Mouse (Mus musculus): ENCODE measurements around the gene B4galnt2. TPM values are rescaled to one million over a fixed set of nuclear protein-coding genes. Genes with fewer than 3 reads are reported as not detected.

Gene B4galnt2
- total RNA-seq (2014; rRNA removed) (not detected in 2 replicates), polyA plus RNA-seq (2015; fragmentation: Nextera tagmentation; extraction: Ambion mirVana) (not detected in 2 replicates)

GRCm38 (mm10) chr11:95914571-95914991, at the start of gene B4galnt2:
TSS of gene B4galnt2 (minus strand) at chr11:95914891.
- no peaks in the 10 kb centered on the region for H3K9me3 ChIP-seq (ENCODE audit: low read length)
- no peaks in the 10 kb centered on the region for H3K36me3 ChIP-seq (ENCODE audit: insufficient read depth)
- ATAC-seq: no peak
- H3K27ac ChIP-seq (ENCODE audit: low read depth, low read length): no peak within 1 kb of the TSS
- peaks cover 69% of the 10 kb centered on the region for H3K27me3 ChIP-seq (ENCODE audit: insufficient read depth, low read length)
- WGBS: 1% methylated on average over 32 of the region's 35 CpGs
- peak within 1 kb of the TSS; percentile 16 for H3K4me3 ChIP-seq (ENCODE audit: low read depth, low read length)
- DNase-seq: no peak
- no peak within 1 kb of the TSS for H3K9ac ChIP-seq
- TF ChIP-seq CTCF (IDR thresholded peaks at IDR 0.05; ENCODE audit: low read depth): no peak
- H3K4me1 ChIP-seq (ENCODE audit: insufficient read depth): peaks cover 4% of the 10 kb centered on the region; the same call in 1 of the 2 replicates
- H3K4me2 ChIP-seq (ENCODE audit: low read depth): peak within 1 kb of the TSS; percentile 29; the same call in 1 of the 2 replicates

GRCm38 (mm10) chr11:95963304-95963703, 48.6 kb upstream of the B4galnt2 start:
- DNase-seq (no peak), ATAC-seq (no peak)
- Histone ChIP-seq H3K9me3 (ENCODE audit: low read length) (no peaks in the 10 kb centered on the region), H3K27me3 (ENCODE audit: insufficient read depth, low read length) (no peaks in the 10 kb centered on the region), H3K9ac (no peak overlapping the region), H3K27ac (ENCODE audit: low read depth, low read length) (no peak overlapping the region), H3K36me3 (ENCODE audit: insufficient read depth) (peaks cover 13% of the 10 kb centered on the region; the same call in 1 of the 2 replicates), H3K4me3 (ENCODE audit: low read depth, low read length) (no peak overlapping the region), H3K4me2 (ENCODE audit: low read depth) (no peak overlapping the region), H3K4me1 (ENCODE audit: insufficient read depth) (no peaks in the 10 kb centered on the region)
- 72% methylated on average over 7 of the region's 7 CpGs for WGBS
- no peak for TF ChIP-seq CTCF (IDR thresholded peaks at IDR 0.05; ENCODE audit: low read depth)

- no peak overlapping the region for H3K9ac ChIP-seq
- DNase-seq (no peak), ATAC-seq (no peak)
- H3K9me3 ChIP-seq (ENCODE audit: low read length): no peaks in the 10 kb centered on the region
- peak; percentile 22; the same call in 1 of the 2 replicates for TF ChIP-seq CTCF (IDR thresholded peaks at IDR 0.05; ENCODE audit: low read depth)
- 49% methylated on average over 6 of the region's 6 CpGs for WGBS
- no peak overlapping the region for H3K27ac ChIP-seq (ENCODE audit: low read depth, low read length)
- H3K27me3 ChIP-seq (ENCODE audit: insufficient read depth, low read length): no peaks in the 10 kb centered on the region
- no peaks in the 10 kb centered on the region for H3K36me3 ChIP-seq (ENCODE audit: insufficient read depth)
- H3K4me1 ChIP-seq (ENCODE audit: insufficient read depth): no peaks in the 10 kb centered on the region
- H3K4me3 ChIP-seq (ENCODE audit: low read depth, low read length): no peak overlapping the region
- no peak overlapping the region for H3K4me2 ChIP-seq (ENCODE audit: low read depth)
Observed at GRCm38 (mm10) chr11:95959152-95959551, 44.5 kb upstream of the B4galnt2 start.

- H3K36me3 ChIP-seq (ENCODE audit: insufficient read depth): no peaks in the 10 kb centered on the region
- no peaks in the 10 kb centered on the region for H3K4me1 ChIP-seq (ENCODE audit: insufficient read depth)
- no peaks in the 10 kb centered on the region for H3K27me3 ChIP-seq (ENCODE audit: insufficient read depth, low read length)
- WGBS: 54% methylated on average over 9 of the region's 9 CpGs
- no peak overlapping the region for H3K4me3 ChIP-seq (ENCODE audit: low read depth, low read length)
- no peak overlapping the region for H3K9ac ChIP-seq
- H3K27ac ChIP-seq (ENCODE audit: low read depth, low read length): no peak overlapping the region
- no peaks in the 10 kb centered on the region for H3K9me3 ChIP-seq (ENCODE audit: low read length)
- no peak for TF ChIP-seq CTCF (IDR thresholded peaks at IDR 0.05; ENCODE audit: low read depth)
- ATAC-seq (no peak), DNase-seq (no peak)
- H3K4me2 ChIP-seq (ENCODE audit: low read depth): no peak overlapping the region
Observed at GRCm38 (mm10) chr11:95958251-95958650, 43.6 kb upstream of the B4galnt2 start.

GRCm38 (mm10) chr11:95957407-95957806, 42.7 kb upstream of the B4galnt2 start:
- H3K4me1 ChIP-seq (ENCODE audit: insufficient read depth): no peaks in the 10 kb centered on the region
- H3K9me3 ChIP-seq (ENCODE audit: low read length): no peaks in the 10 kb centered on the region
- 57% methylated on average over 7 of the region's 7 CpGs for WGBS
- DNase-seq (peak; percentile 36), ATAC-seq (no peak)
- H3K36me3 ChIP-seq (ENCODE audit: insufficient read depth): no peaks in the 10 kb centered on the region
- H3K27me3 ChIP-seq (ENCODE audit: insufficient read depth, low read length): no peaks in the 10 kb centered on the region
- peak; percentile 43 for TF ChIP-seq CTCF (IDR thresholded peaks at IDR 0.05; ENCODE audit: low read depth)
- no peak overlapping the region for H3K4me3 ChIP-seq (ENCODE audit: low read depth, low read length)
- peak overlapping the region; percentile 26; the same call in 1 of the 2 replicates for H3K4me2 ChIP-seq (ENCODE audit: low read depth)
- no peak overlapping the region for H3K27ac ChIP-seq (ENCODE audit: low read depth, low read length)
- H3K9ac ChIP-seq: no peak overlapping the region

GRCm38 (mm10) chr11:95953313-95953712, 38.6 kb upstream of the B4galnt2 start:
- Histone ChIP-seq H3K9me3 (ENCODE audit: low read length) (no peaks in the 10 kb centered on the region), H3K36me3 (ENCODE audit: insufficient read depth) (no peaks in the 10 kb centered on the region), H3K27me3 (ENCODE audit: insufficient read depth, low read length) (no peaks in the 10 kb centered on the region), H3K9ac (no peak overlapping the region), H3K4me3 (ENCODE audit: low read depth, low read length) (no peak overlapping the region), H3K4me1 (ENCODE audit: insufficient read depth) (no peaks in the 10 kb centered on the region), H3K27ac (ENCODE audit: low read depth, low read length) (no peak overlapping the region), H3K4me2 (ENCODE audit: low read depth) (no peak overlapping the region)
- ATAC-seq (no peak), DNase-seq (no peak)
- no peak for TF ChIP-seq CTCF (IDR thresholded peaks at IDR 0.05; ENCODE audit: low read depth)
- 88% methylated on average over 5 of the region's 5 CpGs for WGBS

- no peaks in the 10 kb centered on the region for H3K4me1 ChIP-seq (ENCODE audit: insufficient read depth)
- H3K4me2 ChIP-seq (ENCODE audit: low read depth): no peak overlapping the region
- WGBS: 56% methylated on average over 13 of the region's 13 CpGs
- no peaks in the 10 kb centered on the region for H3K9me3 ChIP-seq (ENCODE audit: low read length)
- H3K27me3 ChIP-seq (ENCODE audit: insufficient read depth, low read length): no peaks in the 10 kb centered on the region
- no peak for ATAC-seq
- H3K36me3 ChIP-seq (ENCODE audit: insufficient read depth): no peaks in the 10 kb centered on the region
- no peak overlapping the region for H3K4me3 ChIP-seq (ENCODE audit: low read depth, low read length)
- H3K9ac ChIP-seq: no peak overlapping the region
- DNase-seq: no peak
- TF ChIP-seq CTCF (IDR thresholded peaks at IDR 0.05; ENCODE audit: low read depth): no peak
- H3K27ac ChIP-seq (ENCODE audit: low read depth, low read length): no peak overlapping the region
Observed at GRCm38 (mm10) chr11:95945838-95946472, 31.3 kb upstream of the B4galnt2 start.
